Mouse (Mus musculus) left cerebral cortex, adult 11 months (tissue): ENCODE results near the gene Zhx3.

ENCODE experiments used
- DNase-seq: peaks from one replicate; pipeline ENCODE4 v3.0.0; 2022; ENCODE audit warnings: low spot score

Zhx3 gene

GRCm38 (mm10) chr2:160729436-160729835 is 143.4 kb downstream of the Zhx3 start:
- no peak for DNase-seq

GRCm38 (mm10) chr2:160728972-160729371 is 143.8 kb downstream of the Zhx3 start:
- DNase-seq: no peak

DNA sequence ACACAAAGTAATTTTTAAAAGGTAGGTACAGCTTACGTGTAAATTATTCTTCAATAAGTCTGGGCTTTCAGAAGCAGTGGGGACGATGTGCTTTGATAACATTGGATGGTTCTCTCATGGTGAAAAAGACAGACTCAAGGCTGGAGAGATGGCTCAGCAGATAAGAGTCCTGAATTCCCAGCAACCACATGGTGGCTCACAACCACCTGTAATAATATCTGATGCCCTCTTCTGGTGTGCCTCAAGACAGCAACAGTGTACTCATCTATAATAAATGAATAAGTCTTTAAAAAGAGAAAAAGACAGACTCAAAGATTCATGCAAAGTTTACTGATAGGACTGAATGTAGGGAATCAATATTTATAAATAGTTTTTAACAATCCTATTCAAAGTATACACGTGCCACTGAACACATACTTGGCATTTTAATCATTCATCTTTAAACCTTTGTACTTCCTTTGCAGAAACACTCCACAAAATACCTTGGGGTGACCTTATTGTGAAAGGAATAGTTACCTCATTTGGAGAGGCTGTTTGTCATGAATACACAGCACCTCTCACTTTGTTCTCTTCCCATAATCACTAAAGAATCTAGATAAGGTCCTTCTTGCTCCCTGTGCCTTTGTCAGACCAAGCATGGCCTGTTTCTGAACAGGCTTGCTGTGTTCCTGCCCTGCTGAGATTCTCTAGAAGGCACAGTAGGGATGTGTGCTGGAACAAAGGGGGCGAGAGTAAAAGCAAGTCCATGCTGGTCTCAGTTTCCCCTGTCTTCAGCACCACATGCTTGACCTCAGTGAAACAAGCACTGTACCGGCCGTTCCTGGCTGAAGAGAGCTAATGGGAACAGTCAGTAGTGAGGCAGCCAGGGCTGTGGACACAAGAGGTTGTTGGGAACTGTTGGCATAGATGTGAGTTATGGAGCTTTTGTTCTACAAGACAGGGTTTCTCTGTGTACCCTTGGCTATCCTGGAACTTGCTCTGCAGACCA is 146.6 kb downstream of the Zhx3 start:
- DNase-seq: no peak

- DNase-seq: no peak
Observed at GRCm38 (mm10) chr2:160724536-160724935, 148.3 kb downstream of the Zhx3 start.

GRCm38 (mm10) chr2:160723613-160724375 is 149.0 kb downstream of the Zhx3 start:
- DNase-seq: no peak

DNA sequence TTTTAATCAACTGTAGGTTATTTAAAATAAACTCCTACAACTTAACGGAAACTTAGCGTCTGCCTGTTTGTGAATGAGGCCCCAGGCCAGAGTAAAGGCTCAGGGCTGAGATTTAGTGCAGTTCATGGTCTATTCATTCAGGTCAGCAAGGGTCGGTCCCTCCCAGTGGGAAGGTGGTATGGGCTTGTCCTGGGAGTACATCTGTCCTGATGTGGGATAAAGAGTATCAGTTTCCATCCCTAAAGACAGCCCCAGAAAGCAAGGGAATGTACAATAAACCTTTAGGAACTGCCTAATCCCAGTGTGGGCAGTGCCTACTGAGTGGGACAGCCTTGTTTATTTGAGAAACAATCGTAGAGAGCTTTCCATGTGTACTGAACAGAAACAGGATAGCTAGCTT is 150.1 kb downstream of the Zhx3 start:
- DNase-seq: no peak

- no peak for DNase-seq
Observed at GRCm38 (mm10) chr2:160718811-160719210, 154.0 kb downstream of the Zhx3 start.

GRCm38 (mm10) chr2:160717269-160717668 is 155.5 kb downstream of the Zhx3 start:
- DNase-seq: no peak

- DNase-seq: no peak
Observed at GRCm38 (mm10) chr2:160715463-160716030, 157.3 kb downstream of the Zhx3 start.

DNA sequence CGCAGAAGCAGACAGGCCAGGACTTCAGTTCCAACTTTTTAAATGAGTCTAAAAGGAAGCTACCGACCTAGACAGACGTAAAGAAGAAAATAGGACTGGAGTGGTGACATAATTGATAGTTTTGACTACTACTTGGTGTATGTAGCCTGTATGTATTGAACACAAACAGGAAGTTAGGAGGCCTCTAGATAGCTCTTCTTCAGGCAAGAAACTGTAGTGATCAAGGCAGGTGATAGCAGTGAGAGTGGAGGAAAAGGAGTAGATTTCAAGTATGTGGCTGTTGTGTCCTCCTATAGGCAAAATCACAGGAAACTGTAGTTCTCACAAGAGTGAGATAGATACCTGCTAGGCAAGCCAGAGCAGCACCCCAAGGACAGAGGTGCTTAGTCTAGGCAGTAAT is 165.1 kb downstream of the Zhx3 start:
- no peak for DNase-seq

- DNase-seq: no peak
Observed at GRCm38 (mm10) chr2:160702824-160703223, 170.0 kb downstream of the Zhx3 start.

GRCm38 (mm10) chr2:160701603-160702002 is 171.2 kb downstream of the Zhx3 start:
- no peak for DNase-seq

GRCm38 (mm10) chr2:160700271-160700670 is 172.5 kb downstream of the Zhx3 start:
- DNase-seq: no peak
